Mouse (Mus musculus): ENCODE measurements at regions not wholly inside any gene's neighbourhood (a gene's known extent, or its start where the extent isn't known, plus 50 kb on each side); places are given as distances from the start of the nearest gene placed in this dataset.

GRCm38 (mm10) chr5:141137716-141138115, 103.6 kb upstream of the Sdk1 start:
- DNase-seq (ENCODE audit: extremely low read depth, low read depth, low spot score), result no peak

- no peak for DNase-seq (ENCODE audit: extremely low read depth, low read depth, low spot score)
Observed at GRCm38 (mm10) chr5:141138771-141139360, 102.4 kb upstream of the Sdk1 start.

GRCm38 (mm10) chr5:141139361-141139912, 101.9 kb upstream of the Sdk1 start:
- no peak for DNase-seq (ENCODE audit: extremely low read depth, low read depth, low spot score)

- no peak for DNase-seq (ENCODE audit: extremely low read depth, low read depth, low spot score)
Observed at GRCm38 (mm10) chr5:141160391-141160790, 80.9 kb upstream of the Sdk1 start.

- DNase-seq (ENCODE audit: extremely low read depth, low read depth, low spot score), result no peak
Observed at GRCm38 (mm10) chr5:141160956-141161355, 80.3 kb upstream of the Sdk1 start.

GRCm38 (mm10) chr5:141182442-141182841, 58.8 kb upstream of the Sdk1 start:
- no peak for DNase-seq (ENCODE audit: extremely low read depth, low read depth, low spot score)

GRCm38 (mm10) chr5:141189033-141189432, 52.3 kb upstream of the Sdk1 start:
- DNase-seq (ENCODE audit: extremely low read depth, low read depth, low spot score), result no peak

All from fat pad, adult 2 months (tissue).